ENCODE assay signal across 8 mouse cellular contexts in the genomic region with DNA sequence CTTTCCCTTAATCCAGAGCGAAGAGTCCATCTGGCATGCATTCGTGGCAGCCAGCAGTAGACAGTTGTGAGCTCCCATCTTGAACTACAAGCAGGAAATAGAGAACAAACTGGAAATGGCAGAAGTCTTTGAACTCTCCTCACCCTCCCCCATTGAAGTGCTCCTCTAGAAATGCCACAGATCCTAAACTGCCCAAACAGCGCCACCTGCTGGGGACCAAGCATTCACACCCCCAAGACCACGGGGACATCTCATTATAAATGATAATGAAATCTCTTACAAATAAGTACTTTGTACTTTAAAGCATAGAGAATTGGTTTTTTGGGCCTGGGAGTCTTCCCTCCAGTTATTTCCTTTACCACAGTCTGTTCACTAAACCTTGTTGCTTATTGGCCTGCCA. TPM values are rescaled to one million over a fixed set of nuclear protein-coding genes. Genes with fewer than 3 reads are reported as not detected.
DNase-seq lines count a peak whose midpoint lies in the region; ATAC-seq and TF ChIP-seq lines count a peak whose summit lies in the region.

No protein-coding gene starts in this region.

- H3K4me3 ChIP-seq in forebrain, postnatal 0 days (ENCODE audit: low read depth, low read length): no peak overlapping the region
- no peak overlapping the region for H3K4me3 ChIP-seq in forebrain, embryonic 16.5 days (replicated peaks; ENCODE audit: low read length)

- no peaks in the 10 kb centered on the region for H3K27me3 ChIP-seq in forebrain, postnatal 0 days (ENCODE audit: insufficient read depth, low read length)
- no peaks in the 10 kb centered on the region for H3K27me3 ChIP-seq in forebrain, embryonic 16.5 days (replicated peaks; ENCODE audit: control insufficient read depth, insufficient read depth, low read length)

- TF ChIP-seq POLR2A in brain, embryonic 14.5 days (IDR thresholded peaks at IDR 0.05; ENCODE audit: borderline replicate concordance, extremely low read depth, insufficient read depth, insufficient read length, poor library complexity, severe bottlenecking): no peak

- H3K27ac ChIP-seq in forebrain, postnatal 0 days (ENCODE audit: low read depth, low read length): no peak overlapping the region
- H3K27ac ChIP-seq in forebrain, embryonic 16.5 days (ENCODE audit: low read length): no peak overlapping the region

- peak; percentile 15 for DNase-seq in forebrain, postnatal 0 days
- DNase-seq in ovary, postnatal 36 days (ENCODE audit: low spot score): peak; percentile 27
- DNase-seq in ovary, adult 18-20 months (ENCODE audit: low spot score): no peak
- peak; percentile 43 for DNase-seq in brain, embryonic 14.5 days (ENCODE audit: low read depth)
- DNase-seq in gastrocnemius, postnatal 14 days: peak; percentile 47
- peak; percentile 72 for DNase-seq in lung, postnatal 36 days
- peak; percentile 77 for DNase-seq in thymus, postnatal 14 days

- no peak overlapping the region for H3K9ac ChIP-seq in forebrain, postnatal 0 days
- H3K9ac ChIP-seq in forebrain, embryonic 16.5 days (replicated peaks; ENCODE audit: low read depth, low read length): no peak overlapping the region

- ATAC-seq in forebrain, postnatal 0 days: no peak
- ATAC-seq in forebrain, embryonic 16.5 days: no peak

- intact Hi-C loops in gastrocnemius, postnatal 14 days (cut with DNase I; ENCODE audit: low total_unique reads): loop anchor here (10.0 kb wide), 1 partner anchor 196 kb away; no protein-coding TSS in a partner anchor

- H3K9me3 ChIP-seq in forebrain, postnatal 0 days (ENCODE audit: low read length): no peaks in the 10 kb centered on the region
- no peaks in the 10 kb centered on the region for H3K9me3 ChIP-seq in forebrain, embryonic 16.5 days (ENCODE audit: control insufficient read depth, low read length)

- WGBS in forebrain, postnatal 0 days: 51% methylated on average over 4 of the region's 4 CpGs
- WGBS in forebrain, embryonic 16.5 days: 48% methylated on average over 4 of the region's 4 CpGs

- H3K4me1 ChIP-seq in forebrain, postnatal 0 days (ENCODE audit: insufficient read depth): no peaks in the 10 kb centered on the region
- 0 out of 2 replicates have a peak, but pooled peaks cover 2% of the 10 kb centered on the region for H3K4me1 ChIP-seq in forebrain, embryonic 16.5 days (replicated peaks; ENCODE audit: control insufficient read depth, insufficient read depth, low read length)

- H3K4me2 ChIP-seq in forebrain, postnatal 0 days (ENCODE audit: low read depth): no peak overlapping the region
- H3K4me2 ChIP-seq in forebrain, embryonic 16.5 days (ENCODE audit: low read length): no peak overlapping the region

- peak; percentile 64 for TF ChIP-seq CTCF in forebrain, postnatal 0 days (IDR thresholded peaks at IDR 0.05; ENCODE audit: low read depth)
- TF ChIP-seq CTCF in brain, embryonic 14.5 days (IDR thresholded peaks at IDR 0.05; ENCODE audit: borderline replicate concordance, extremely low read depth, insufficient read depth, insufficient read length): peak; percentile 69; the same call in 1 of the 2 replicates

- peaks cover 45% of the 10 kb centered on the region for H3K36me3 ChIP-seq in forebrain, postnatal 0 days (ENCODE audit: insufficient read depth)
- peaks cover 22% of the 10 kb centered on the region for H3K36me3 ChIP-seq in forebrain, embryonic 16.5 days (ENCODE audit: control insufficient read depth, insufficient read depth)

RNA-seq across cellular contexts. Expression of a gene that starts 12.0 kb away (rescaled TPM):
- total RNA-seq in forebrain, postnatal 0 days (2014; rRNA removed): 45.7 and 46.7 TPM in 2 replicates
- 28.4 and 37.0 TPM in 2 replicates for polyA plus RNA-seq in forebrain, postnatal 0 days (2015; fragmentation: Nextera tagmentation; extraction: Ambion mirVana)
- 56.7 and 61.8 TPM in 2 replicates for polyA plus RNA-seq in forebrain, embryonic 16.5 days (2015; fragmentation: Nextera tagmentation; extraction: Ambion mirVana)
- polyA plus RNA-seq in brain, embryonic 14.5 days (2012; rRNA removed): 32.3 and 33.8 TPM in 2 replicates
- 10 to 100 TPM; 10.8 to 10.9 TPM for total RNA-seq in gastrocnemius, postnatal 14 days (2021)

RNA-seq across cellular contexts. Expression of a gene that starts 12.1 kb away (rescaled TPM):
- total RNA-seq in forebrain, postnatal 0 days (2014; rRNA removed): 32.8 and 39.3 TPM in 2 replicates
- 12.8 and 15.8 TPM in 2 replicates for polyA plus RNA-seq in forebrain, postnatal 0 days (2015; fragmentation: Nextera tagmentation; extraction: Ambion mirVana)
- 18.1 and 19.5 TPM in 2 replicates for polyA plus RNA-seq in forebrain, embryonic 16.5 days (2015; fragmentation: Nextera tagmentation; extraction: Ambion mirVana)
- 30.4 and 36.0 TPM in 2 replicates for polyA plus RNA-seq in brain, embryonic 14.5 days (2012; rRNA removed)
- total RNA-seq in gastrocnemius, postnatal 14 days (2021): 10 to 100 TPM in 1 of 2 experiments, 1 to 10 TPM in 1; 9.1 to 10.3 TPM
